Mouse (Mus musculus) large intestine, adult 2 months (tissue): ENCODE measurements around the gene Hdgfl3. TPM values are rescaled to one million over a fixed set of nuclear protein-coding genes. Genes with fewer than 3 reads are reported as not detected.
"Not testable (repeated sequence)": the region's sequence is repeated elsewhere in the genome, so short reads cannot be mapped to it uniquely, and the experiment has no call there.

Source experiments
- DNase-seq: peaks from one replicate; pipeline ENCODE4 v3.0.0-alpha.2; 2012; ENCODE audit warnings: low read depth, low spot score
- WGBS: fragments of 180-500 bp; shearing (Covaris S2); methylation state at CpG from one replicate; pipeline ENCODE4 v1.1.7; 2018; 5-methylcytosine and 5-hydroxymethylcytosine counted together
- polyA plus RNA-seq: library from polyadenylated mRNA; depleted of rRNA; stranded (reverse); fragments of >200 nt; gene quantifications from 2 replicates; pipeline ENCODE4 v1.2.3, GENCODE M21; 2012; rRNA removed

Gene Hdgfl3
- polyA plus RNA-seq, 1 experiment: 0.67 TPM

- 86% methylated on average over 5 of the region's 5 CpGs for WGBS
- not testable (repeated sequence) for DNase-seq
These were observed 96.5 kb downstream of the Hdgfl3 start for GRCm38 (mm10) chr7:81837771-81838170.

DNA sequence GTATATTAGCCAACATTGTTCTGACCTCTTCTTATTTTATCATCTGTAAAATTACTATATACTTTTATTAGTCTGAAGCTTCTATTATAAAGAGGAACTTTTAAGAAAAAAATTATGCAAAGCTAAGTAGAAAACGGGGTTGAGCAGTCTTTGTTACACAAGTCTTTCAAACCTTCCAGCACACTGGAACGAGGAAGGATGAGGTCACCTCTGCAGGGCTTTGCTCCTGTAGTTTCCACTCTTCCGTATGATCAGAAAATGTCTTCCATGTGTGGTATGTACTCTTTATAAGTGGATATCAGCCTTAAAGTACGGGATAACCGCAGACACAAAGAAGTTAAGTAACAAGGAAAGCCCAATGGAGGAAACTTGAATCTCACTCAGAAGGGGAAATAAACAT, 98.8 kb downstream of the Hdgfl3 start:
- no peak for DNase-seq
- WGBS: 89% methylated on average over 5 of the region's 5 CpGs

DNA sequence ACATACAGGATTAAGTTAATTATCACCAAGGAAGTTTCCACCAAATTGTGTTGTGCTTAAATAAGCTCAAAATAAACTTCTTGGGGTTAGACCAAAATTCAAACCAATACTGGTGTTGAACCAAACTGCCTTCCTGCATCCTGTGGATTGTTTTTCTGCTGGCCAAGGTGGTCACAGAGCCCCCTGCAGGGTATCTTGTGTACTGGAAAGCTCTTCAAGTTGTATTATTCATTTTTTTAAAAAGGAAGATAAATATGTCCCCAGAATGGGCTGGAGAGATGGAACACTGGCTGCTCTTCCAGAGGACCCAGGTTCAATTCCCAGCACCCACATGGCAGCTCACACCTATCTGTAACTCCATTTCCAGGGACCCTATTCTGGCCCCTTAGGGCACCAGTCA, 99.4 kb downstream of the Hdgfl3 start:
- no peak for DNase-seq

Other genes with a start within 250 kb of the Hdgfl3 start
- 13.8 and 18.7 TPM in 2 replicates for gene Homer2, start 226.9 kb downstream of the Hdgfl3 start, polyA plus RNA-seq
- gene Ramac, start 171.5 kb downstream of the Hdgfl3 start, polyA plus RNA-seq: 12.3 and 12.8 TPM in 2 replicates
- 33.4 and 33.5 TPM in 2 replicates for gene 3110040N11Rik, start 145.0 kb downstream of the Hdgfl3 start, polyA plus RNA-seq
- gene Btbd1, start 105.0 kb downstream of the Hdgfl3 start, polyA plus RNA-seq: 16.1 and 21.7 TPM in 2 replicates
- gene Gm10160, start 78.7 kb downstream of the Hdgfl3 start, polyA plus RNA-seq: not detected in 2 replicates
- gene Tm6sf1, start 75.5 kb downstream of the Hdgfl3 start, polyA plus RNA-seq: 32.3 and 43.5 TPM in 2 replicates
- gene Bnc1, start 57.8 kb upstream of the Hdgfl3 start, polyA plus RNA-seq: 0.15 and 0.37 TPM in 2 replicates
- 0.96 and 0.97 TPM in 2 replicates for gene Sh3gl3, start 239.4 kb upstream of the Hdgfl3 start, polyA plus RNA-seq